In genomic region chr5:67213168-67213567, GRCm38 (mm10) we compare ENCODE assay signal across 30 mouse cellular contexts. TPM values are rescaled to one million over a fixed set of nuclear protein-coding genes. Genes with fewer than 3 reads are reported as not detected.
DNase-seq lines count a peak whose midpoint lies in the region; ATAC-seq lines count a peak whose summit lies in the region.
"Had no signal": no experiment of that assay in that cellular context is flagged by ENCODE, and none has a peak within 500 bp of the region (broad histone marks: within the 10 kb centered on the region; RNA-seq: fewer than 3 reads in every experiment).

No protein-coding gene starts in this region.

- no peak for DNase-seq in forebrain, embryonic 11.5 days (ENCODE audit: low spot score)
- no peak for DNase-seq in kidney, adult 8-10 months
- peak; percentile 72 for DNase-seq in embryo, embryonic 10 days (ENCODE audit: low spot score)
- DNase-seq: adrenal gland, postnatal 14 days; cerebellum, adult 11-12 months; cerebellum, adult 9-11 months; gastrocnemius, adult 2 months; gastrocnemius, postnatal 36 days; heart, adult 18-20 months; heart, postnatal 36 days; kidney, postnatal 14 days; lung, postnatal 36 days; right cerebral cortex, postnatal 4 days; thymus, adult 18-20 months; thymus, postnatal 36 days had no signal

- H3K27ac ChIP-seq in forebrain, embryonic 11.5 days (ENCODE audit: low read depth, low read length): no peak overlapping the region
- H3K27ac ChIP-seq in forebrain, embryonic 16.5 days (ENCODE audit: low read length): no peak overlapping the region
- no peak overlapping the region for H3K27ac ChIP-seq in kidney, embryonic 15.5 days
- peak overlapping the region; percentile 23; the same call in 1 of the 2 replicates for H3K27ac ChIP-seq in hindbrain, embryonic 13.5 days
- H3K27ac ChIP-seq: forebrain, embryonic 15.5 days; gastrocnemius, adult 2 months; layer of hippocampus, adult 2 months; limb, embryonic 13.5 days; lung, embryonic 15.5 days; midbrain, embryonic 13.5 days; stomach, postnatal 0 days had no signal

- H3K9me3 ChIP-seq in forebrain, embryonic 11.5 days (ENCODE audit: control insufficient read depth, low read length): no peaks in the 10 kb centered on the region
- no peaks in the 10 kb centered on the region for H3K9me3 ChIP-seq in forebrain, embryonic 16.5 days (ENCODE audit: control insufficient read depth, low read length)
- H3K9me3 ChIP-seq in kidney, embryonic 15.5 days (replicated peaks): no peaks in the 10 kb centered on the region
- no peaks in the 10 kb centered on the region for H3K9me3 ChIP-seq in hindbrain, embryonic 13.5 days
- H3K9me3 ChIP-seq: forebrain, embryonic 15.5 days; limb, embryonic 13.5 days; lung, embryonic 15.5 days; midbrain, embryonic 13.5 days had no signal

- no peaks in the 10 kb centered on the region for H3K36me3 ChIP-seq in forebrain, embryonic 11.5 days (ENCODE audit: control insufficient read depth, insufficient read depth, low read length)
- no peaks in the 10 kb centered on the region for H3K36me3 ChIP-seq in forebrain, embryonic 16.5 days (ENCODE audit: control insufficient read depth, insufficient read depth)
- no peaks in the 10 kb centered on the region for H3K36me3 ChIP-seq in kidney, embryonic 15.5 days
- H3K36me3 ChIP-seq in hindbrain, embryonic 13.5 days: no peaks in the 10 kb centered on the region
- H3K36me3 ChIP-seq: forebrain, embryonic 15.5 days; G1E; limb, embryonic 13.5 days; lung, embryonic 15.5 days; midbrain, embryonic 13.5 days had no signal

- H3K27me3 ChIP-seq in forebrain, embryonic 11.5 days (ENCODE audit: control insufficient read depth, insufficient read depth, low read length): peaks cover 41% of the 10 kb centered on the region
- H3K27me3 ChIP-seq in forebrain, embryonic 16.5 days (replicated peaks; ENCODE audit: control insufficient read depth, insufficient read depth, low read length): peaks cover 37% of the 10 kb centered on the region
- peaks cover 89% of the 10 kb centered on the region for H3K27me3 ChIP-seq in kidney, embryonic 15.5 days
- peaks cover 91% of the 10 kb centered on the region for H3K27me3 ChIP-seq in hindbrain, embryonic 13.5 days

- no peak overlapping the region for H3K4me2 ChIP-seq in forebrain, embryonic 11.5 days (ENCODE audit: low read depth, low read length, severe bottlenecking)
- H3K4me2 ChIP-seq in forebrain, embryonic 16.5 days (ENCODE audit: low read length): no peak overlapping the region
- H3K4me2 ChIP-seq in kidney, embryonic 15.5 days: no peak overlapping the region
- H3K4me2 ChIP-seq in hindbrain, embryonic 13.5 days: no peak overlapping the region
- H3K4me2 ChIP-seq: forebrain, embryonic 15.5 days; heart, embryonic 11.5 days; limb, embryonic 13.5 days; liver, embryonic 11.5 days; lung, embryonic 15.5 days; midbrain, embryonic 13.5 days had no signal

- peak; percentile 29; the same call in 1 of the 2 replicates for ATAC-seq in forebrain, embryonic 11.5 days (replicated peaks; ENCODE audit: low FRiP score)
- ATAC-seq in forebrain, embryonic 16.5 days: no peak
- peak; percentile 75 for ATAC-seq in kidney, embryonic 15.5 days (replicated peaks; ENCODE audit: low FRiP score)
- ATAC-seq in hindbrain, embryonic 13.5 days (ENCODE audit: low FRiP score): no peak
- no peak for ATAC-seq in cerebellum, adult (ENCODE audit: insufficient number of reproducible peaks, low FRiP score, low TSS enrichment)
- ATAC-seq: forebrain, embryonic 15.5 days; intestine, postnatal 0 days; midbrain, embryonic 13.5 days had no signal

- H3K9ac ChIP-seq in forebrain, embryonic 11.5 days (ENCODE audit: low read length): no peak overlapping the region
- H3K9ac ChIP-seq in forebrain, embryonic 16.5 days (replicated peaks; ENCODE audit: low read depth, low read length): no peak overlapping the region
- H3K9ac ChIP-seq in kidney, embryonic 15.5 days: no peak overlapping the region
- no peak overlapping the region for H3K9ac ChIP-seq in hindbrain, embryonic 13.5 days
- H3K9ac ChIP-seq: forebrain, embryonic 15.5 days; limb, embryonic 13.5 days; lung, embryonic 15.5 days; midbrain, embryonic 13.5 days had no signal

- peaks cover 14% of the 10 kb centered on the region; the same call in 1 of the 2 replicates for H3K4me1 ChIP-seq in forebrain, embryonic 11.5 days (replicated peaks; ENCODE audit: control insufficient read depth, insufficient read depth, low read length)
- H3K4me1 ChIP-seq in forebrain, embryonic 16.5 days (replicated peaks; ENCODE audit: control insufficient read depth, insufficient read depth, low read length): peaks cover 16% of the 10 kb centered on the region
- peaks cover 19% of the 10 kb centered on the region for H3K4me1 ChIP-seq in kidney, embryonic 15.5 days
- peaks cover 23% of the 10 kb centered on the region for H3K4me1 ChIP-seq in hindbrain, embryonic 13.5 days (replicated peaks)
- H3K4me1 ChIP-seq: megakaryocyte, embryonic 14.5 days had no signal

- 23% methylated on average over 5 of the region's 5 CpGs for WGBS in forebrain, embryonic 11.5 days
- 19% methylated on average over 5 of the region's 5 CpGs for WGBS in forebrain, embryonic 16.5 days
- 9% methylated on average over 5 of the region's 5 CpGs for WGBS in kidney, embryonic 15.5 days
- WGBS in hindbrain, embryonic 13.5 days: 11% methylated on average over 5 of the region's 5 CpGs

- H3K4me3 ChIP-seq in forebrain, embryonic 11.5 days (ENCODE audit: low read depth, low read length): no peak overlapping the region
- no peak overlapping the region for H3K4me3 ChIP-seq in forebrain, embryonic 16.5 days (replicated peaks; ENCODE audit: low read length)
- H3K4me3 ChIP-seq in kidney, embryonic 15.5 days (replicated peaks): no peak overlapping the region
- H3K4me3 ChIP-seq in hindbrain, embryonic 13.5 days: no peak overlapping the region
- H3K4me3 ChIP-seq: forebrain, embryonic 15.5 days; gastrocnemius, adult 2 months; layer of hippocampus, adult 2 months; limb, embryonic 13.5 days; lung, embryonic 15.5 days; megakaryocyte, embryonic 14.5 days; midbrain, embryonic 13.5 days had no signal

RNA-seq across cellular contexts. Expression of gene Tmem33, which starts 47.2 kb away (rescaled TPM):
- polyA plus RNA-seq in forebrain, embryonic 11.5 days (2014; fragmentation: Nextera tagmentation; extraction: Ambion mirVana): 106 and 117 TPM in 2 replicates
- polyA plus RNA-seq in forebrain, embryonic 16.5 days (2015; fragmentation: Nextera tagmentation; extraction: Ambion mirVana): 82.9 and 83.1 TPM in 2 replicates
- polyA plus RNA-seq in kidney, embryonic 15.5 days (2015; fragmentation: Nextera tagmentation; extraction: Ambion mirVana): 97.9 and 111 TPM in 2 replicates
- 89.8 and 93.8 TPM in 2 replicates for polyA plus RNA-seq in hindbrain, embryonic 13.5 days (2015; fragmentation: Nextera tagmentation; extraction: Ambion mirVana)

Comparison
In these comparisons a context has a peak if more than half of its experiments do, and no peak if none do; other contexts are left out.
1. ATAC-seq: peak in forebrain, embryonic 11.5 days (single experiment) and kidney, embryonic 15.5 days (single experiment); none in forebrain, embryonic 16.5 days (single experiment), hindbrain, embryonic 13.5 days (single experiment) and cerebellum, adult (single experiment).